Mouse (Mus musculus) gonadal fat pad, adult 2 months (tissue): ENCODE data around the gene Slamf6. TPM values are rescaled to one million over a fixed set of nuclear protein-coding genes. Genes with fewer than 3 reads are reported as not detected.
"Not testable (repeated sequence)": the region's sequence is repeated elsewhere in the genome, so short reads cannot be mapped to it uniquely, and the experiment has no call there.

ENCODE experiments used
- DNase-seq: peaks from one replicate; pipeline ENCODE4 v3.0.0-alpha.2; 2012; ENCODE audit warnings: low read depth
- polyA plus RNA-seq: library from polyadenylated mRNA; depleted of rRNA; stranded (reverse); fragments of >200 nt; gene quantifications from 2 replicates; pipeline ENCODE4 v1.2.3, GENCODE M21; 2012

Gene Slamf6
- polyA plus RNA-seq, 1 experiment = 0.38 TPM

- no peak for DNase-seq
These were observed 40.1 kb downstream of the Slamf6 start for GRCm38 (mm10) chr1:171957411-171957810.

- DNase-seq = no peak
These were observed 43.4 kb downstream of the Slamf6 start for GRCm38 (mm10) chr1:171960726-171961125.

- DNase-seq = no peak
These were observed 44.4 kb downstream of the Slamf6 start for GRCm38 (mm10) chr1:171961704-171962103.

DNA sequence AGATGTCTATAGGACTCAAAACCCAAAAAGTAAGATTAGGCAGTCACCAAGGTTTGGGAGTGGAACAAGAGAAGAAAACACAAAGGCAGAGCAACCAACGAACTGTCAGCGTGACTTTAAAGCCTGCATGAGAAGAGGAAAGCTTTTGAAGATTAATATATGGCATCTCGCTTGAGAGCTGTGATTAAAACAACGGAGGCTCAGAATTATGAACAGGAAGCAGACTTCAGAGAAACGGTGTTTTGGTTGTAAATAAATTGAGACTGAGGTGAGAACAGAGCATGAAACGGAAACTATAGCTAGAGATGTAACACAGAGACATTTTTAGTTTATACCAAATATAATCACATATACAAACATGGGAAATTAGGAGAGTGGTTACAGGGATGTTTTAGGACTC, 46.3 kb downstream of the Slamf6 start:
- DNase-seq = no peak

DNA sequence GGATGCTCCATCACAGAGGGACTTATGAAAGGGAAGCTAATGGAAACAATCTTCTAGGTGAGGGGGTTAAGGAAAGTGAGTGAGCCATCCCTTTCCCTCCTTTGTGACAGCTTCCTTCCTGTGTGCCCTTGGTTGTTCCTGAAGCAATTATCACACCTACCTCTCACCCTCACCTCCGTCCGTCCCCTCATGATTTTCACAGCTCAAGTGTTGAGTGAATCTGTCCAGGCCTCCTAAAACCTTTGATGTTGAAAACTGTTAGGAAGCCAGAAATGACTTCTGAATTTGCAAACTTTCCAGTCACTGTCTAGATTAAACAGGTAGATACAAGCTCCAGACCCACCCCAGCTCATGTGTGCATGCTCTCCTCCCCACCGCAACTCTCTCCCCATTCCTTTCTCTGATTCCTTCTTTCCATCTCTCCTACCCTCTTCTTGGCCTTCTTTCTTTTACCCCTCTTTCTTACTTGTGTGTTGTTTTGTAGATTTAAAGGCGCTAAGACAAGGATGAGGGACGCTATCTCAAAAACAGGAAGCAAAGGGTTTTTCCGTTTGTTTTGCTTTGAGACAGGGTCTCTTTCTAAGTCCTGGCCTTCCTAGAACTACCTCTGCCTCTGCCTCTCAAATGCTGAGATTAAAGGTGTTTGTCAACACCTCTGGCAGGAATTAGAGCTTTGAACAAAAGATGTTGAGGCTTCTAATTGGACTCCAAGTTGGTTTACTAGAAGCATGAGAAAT, 48.9 kb downstream of the Slamf6 start:
- DNase-seq = no peak

DNA sequence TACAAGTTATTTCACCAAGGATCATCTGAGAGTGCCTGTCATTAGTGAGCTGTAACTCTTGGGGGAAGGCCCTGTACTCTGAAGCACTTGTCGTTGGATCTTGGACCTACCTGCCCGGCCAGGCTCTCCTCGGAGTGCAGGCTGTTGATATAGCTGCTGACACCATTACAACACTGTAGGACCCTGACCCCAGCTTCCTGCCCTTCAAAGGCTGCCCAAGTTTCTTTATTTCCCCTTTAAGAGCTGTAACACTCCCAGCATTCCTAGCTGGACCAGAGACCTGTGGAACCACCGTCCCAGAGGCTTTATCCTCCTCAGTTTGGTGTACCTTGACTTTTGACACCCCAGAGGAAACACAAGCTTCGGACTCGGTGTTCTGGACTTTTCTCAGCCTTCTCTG, 51.9 kb downstream of the Slamf6 start:
- no peak for DNase-seq

DNA sequence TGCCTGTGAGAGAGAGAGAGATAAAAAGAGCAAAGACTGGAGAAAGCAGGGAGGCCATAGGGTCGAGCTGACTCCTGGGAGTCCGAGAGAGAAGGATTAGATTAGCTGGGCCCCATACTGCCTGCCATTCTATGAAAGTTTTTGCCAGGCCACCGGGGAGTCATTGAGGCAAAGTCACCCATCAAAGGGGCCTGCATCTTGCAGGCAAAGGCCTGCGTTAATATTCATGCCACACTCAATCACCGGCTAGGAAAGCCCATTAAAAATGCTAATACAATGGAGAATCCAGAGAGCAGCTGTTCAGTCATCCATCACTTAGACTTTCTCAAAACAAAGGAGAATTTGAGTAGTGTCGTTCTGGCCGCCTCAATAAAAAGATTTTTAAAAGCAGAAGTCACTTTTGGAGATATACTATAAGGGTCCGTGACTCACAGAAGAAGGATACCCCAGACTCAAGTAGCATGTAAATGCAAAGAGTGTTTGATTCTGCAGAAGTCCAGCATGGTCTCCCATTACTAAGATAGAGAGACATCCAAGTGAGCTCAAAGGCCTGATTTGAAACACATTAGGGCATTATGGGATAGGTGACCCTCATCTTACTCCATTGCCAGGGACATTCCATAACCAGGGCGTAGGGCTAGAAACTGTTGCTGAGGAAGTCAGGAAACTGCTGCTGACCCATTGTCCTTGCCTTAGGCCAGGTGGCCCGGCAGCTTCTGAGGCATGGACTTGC, 53.7 kb downstream of the Slamf6 start:
- no peak for DNase-seq

GRCm38 (mm10) chr1:171974361-171974760, 57.0 kb downstream of the Slamf6 start:
- DNase-seq = not testable (repeated sequence)

- DNase-seq = no peak
These were observed 58.1 kb downstream of the Slamf6 start for GRCm38 (mm10) chr1:171975377-171975776.

- DNase-seq = no peak
These were observed 58.5 kb downstream of the Slamf6 start for GRCm38 (mm10) chr1:171975831-171976230.

- DNase-seq = no peak
These were observed 59.7 kb downstream of the Slamf6 start for GRCm38 (mm10) chr1:171976826-171977539.

DNA sequence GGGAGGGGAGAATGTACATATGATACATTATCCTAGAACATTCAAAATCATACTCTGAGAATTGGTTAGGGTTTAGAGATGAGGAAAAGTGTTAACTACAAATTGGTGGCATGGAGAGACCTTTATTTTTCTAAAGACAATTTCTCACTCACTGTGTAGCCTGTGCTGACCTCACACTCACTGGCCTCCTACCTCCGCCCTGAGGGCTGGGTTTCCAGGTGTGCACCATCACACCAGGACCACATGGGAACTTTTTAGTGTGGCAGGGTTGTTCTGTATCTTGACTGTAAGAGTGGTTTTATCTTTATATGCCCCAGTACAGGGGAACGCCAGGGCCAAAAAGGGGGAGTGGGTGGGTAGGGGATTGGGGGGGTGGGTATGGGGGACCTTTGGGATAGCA, 60.6 kb downstream of the Slamf6 start:
- DNase-seq = no peak

DNA sequence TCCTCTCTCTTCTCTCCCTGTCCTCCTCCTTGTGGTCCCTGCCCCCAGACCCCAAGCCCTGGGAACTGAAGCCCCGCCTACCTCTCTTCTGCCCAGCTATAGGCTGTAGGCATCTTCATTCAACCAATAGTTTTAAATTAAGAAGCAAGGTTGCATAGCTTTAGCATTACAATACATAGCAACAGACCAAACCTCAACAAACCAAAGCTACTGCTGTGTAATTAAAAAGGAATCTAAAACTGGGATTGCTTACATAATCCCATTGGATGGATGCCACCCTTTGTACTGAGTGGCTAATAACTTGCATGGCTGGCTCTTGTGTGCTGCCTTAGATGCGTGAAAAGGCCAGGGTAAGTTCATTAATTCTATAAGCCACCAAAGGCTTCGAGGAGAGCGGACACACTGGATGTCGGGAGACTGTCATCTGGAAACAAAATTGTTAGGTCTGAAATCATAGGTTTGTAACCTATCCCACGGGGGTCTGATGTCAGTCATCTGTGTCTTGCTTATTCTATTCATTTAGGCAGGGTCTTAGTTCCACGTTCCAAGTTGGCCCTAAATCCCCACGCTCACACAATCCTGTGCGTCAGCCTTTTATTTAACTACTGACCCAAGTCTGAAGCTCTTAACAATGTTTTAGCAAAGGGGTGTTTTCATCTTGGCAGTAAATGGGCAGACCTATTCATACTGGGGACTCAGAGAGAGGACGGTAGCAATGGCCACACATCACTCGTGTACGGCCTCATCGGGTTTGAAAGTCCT, 62.8 kb downstream of the Slamf6 start:
- DNase-seq = no peak

DNA sequence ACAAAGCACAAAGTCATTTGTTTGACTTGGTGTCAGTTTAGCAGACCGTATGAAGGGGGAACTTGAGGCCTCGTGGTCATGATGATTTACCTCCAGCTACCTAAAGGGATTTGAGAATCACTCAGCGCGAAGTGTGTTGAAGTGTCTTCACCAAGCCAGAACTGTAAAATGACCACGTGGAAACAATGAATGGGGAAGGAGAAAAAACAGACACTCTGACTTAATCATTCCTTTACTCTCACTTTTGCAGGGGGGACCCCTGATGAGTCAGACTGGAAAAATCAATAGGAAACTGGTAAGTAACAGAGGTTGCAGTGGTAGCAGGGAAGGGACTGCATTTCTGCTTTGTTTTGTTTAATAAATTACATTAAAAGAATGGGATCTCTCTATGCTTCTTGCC, 64.9 kb downstream of the Slamf6 start:
- no peak for DNase-seq

DNA sequence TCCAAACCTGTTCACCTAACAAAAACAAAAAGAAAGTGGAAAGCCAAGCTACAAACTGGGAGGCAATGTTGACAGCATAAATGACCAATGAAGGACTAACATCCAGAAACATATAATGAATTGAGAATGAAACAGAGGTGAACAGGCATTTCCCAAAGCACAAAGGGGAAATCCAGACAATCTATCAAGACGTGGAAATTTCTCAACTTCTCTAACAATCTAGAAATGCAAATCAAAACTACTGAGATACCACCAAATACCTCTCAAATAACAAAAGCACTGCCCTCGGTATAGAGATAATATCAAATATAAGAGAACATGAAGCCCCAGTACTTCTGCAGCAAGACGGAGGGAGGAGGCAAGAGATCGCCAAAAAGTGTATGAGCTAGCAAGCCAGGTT, 65.4 kb downstream of the Slamf6 start:
- no peak for DNase-seq

- no peak for DNase-seq
These were observed 66.2 kb downstream of the Slamf6 start for GRCm38 (mm10) chr1:171983372-171984001.

DNA sequence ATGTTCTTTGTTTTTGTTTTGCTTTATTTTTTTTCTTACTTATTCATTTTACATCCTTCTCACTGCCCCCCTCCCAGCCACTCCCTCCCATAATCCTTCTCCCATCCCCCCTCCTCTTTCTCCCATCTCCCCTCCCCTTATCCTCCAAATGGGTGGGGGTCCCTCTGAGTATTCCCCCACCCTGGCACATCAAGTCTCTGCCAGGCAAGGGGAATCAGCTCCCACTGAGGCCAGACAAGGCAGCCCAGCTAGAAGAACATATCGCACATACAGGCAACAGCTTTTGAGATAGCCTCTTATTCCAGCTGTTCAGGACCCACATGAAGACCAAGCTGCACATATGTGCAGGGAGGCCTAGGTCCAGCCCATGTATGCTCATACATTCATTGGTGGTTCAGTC, 66.8 kb downstream of the Slamf6 start:
- DNase-seq = no peak

GRCm38 (mm10) chr1:171991883-171992282, 74.6 kb downstream of the Slamf6 start:
- DNase-seq = no peak

GRCm38 (mm10) chr1:171992901-171993530, 75.7 kb downstream of the Slamf6 start:
- no peak for DNase-seq

- DNase-seq = no peak
These were observed 77.2 kb downstream of the Slamf6 start for GRCm38 (mm10) chr1:171994501-171994900.
